In the genomic region with DNA sequence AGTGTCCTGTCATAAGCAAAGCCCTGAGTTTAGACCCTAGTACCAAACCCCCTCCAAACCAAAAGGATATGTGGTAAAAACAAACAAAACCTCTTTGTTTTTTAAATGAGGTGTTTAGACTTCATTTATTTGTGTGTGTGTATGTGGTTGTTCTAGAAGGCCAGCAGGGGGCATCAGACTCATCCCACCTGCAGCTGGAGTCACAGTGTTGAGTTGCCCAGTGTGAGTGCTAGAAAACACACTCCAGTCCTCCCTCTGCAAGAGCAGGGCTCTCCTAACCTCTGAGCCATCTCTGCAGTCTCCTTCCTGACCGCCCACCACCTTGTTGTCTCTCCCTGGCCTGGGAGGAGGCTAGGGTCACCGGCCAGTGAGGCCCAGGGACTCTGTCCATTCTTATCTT, we compare ENCODE assay signal across 8 mouse cellular contexts. TPM values are rescaled to one million over a fixed set of nuclear protein-coding genes. Genes with fewer than 3 reads are reported as not detected.
DNase-seq lines count a peak whose midpoint lies in the region; ATAC-seq lines count a peak whose summit lies in the region.

No protein-coding gene starts in this region.

- peaks cover 10% of the 10 kb centered on the region for H3K27me3 ChIP-seq in forebrain, embryonic 10.5 days (ENCODE audit: poor library complexity, severe bottlenecking)
- H3K27me3 ChIP-seq in forebrain, embryonic 12.5 days = peaks cover 9% of the 10 kb centered on the region

- peaks cover 50% of the 10 kb centered on the region for H3K36me3 ChIP-seq in forebrain, embryonic 10.5 days (replicated peaks)
- H3K36me3 ChIP-seq in forebrain, embryonic 12.5 days (replicated peaks) = peaks cover 42% of the 10 kb centered on the region

- no peaks in the 10 kb centered on the region for H3K4me1 ChIP-seq in forebrain, embryonic 10.5 days
- no peaks in the 10 kb centered on the region for H3K4me1 ChIP-seq in forebrain, embryonic 12.5 days

- no peak overlapping the region for H3K4me3 ChIP-seq in forebrain, embryonic 10.5 days
- no peak overlapping the region for H3K4me3 ChIP-seq in forebrain, embryonic 12.5 days (replicated peaks)

- WGBS in forebrain, embryonic 10.5 days = 77% methylated on average over 2 of the region's 2 CpGs
- WGBS in forebrain, embryonic 12.5 days = 73% methylated on average over 2 of the region's 2 CpGs

- H3K27ac ChIP-seq in forebrain, embryonic 10.5 days = no peak overlapping the region
- H3K27ac ChIP-seq in forebrain, embryonic 12.5 days = no peak overlapping the region

- H3K9me3 ChIP-seq in forebrain, embryonic 10.5 days = no peaks in the 10 kb centered on the region
- H3K9me3 ChIP-seq in forebrain, embryonic 12.5 days = no peaks in the 10 kb centered on the region

- intact Hi-C loops in heart, postnatal 25 days (cut with DNase I) = loop anchor here (1.0 kb wide), 1 partner anchor 50 kb away; no protein-coding TSS in a partner anchor

- peak; percentile 23 for DNase-seq in forebrain, embryonic 10.5 days (ENCODE audit: extremely low spot score, low spot score)
- peak; percentile 71 for DNase-seq in 416B (ENCODE audit: low read depth)
- peak; percentile 57 for DNase-seq in lung, postnatal 36 days
- DNase-seq in cerebellum, adult 11-12 months = no peak
- DNase-seq in heart, postnatal 25 days (ENCODE audit: low spot score) = no peak
- DNase-seq in right cerebral cortex, postnatal 10 days (ENCODE audit: low spot score in 2 of 2) = no peak

- H3K9ac ChIP-seq in forebrain, embryonic 12.5 days = no peak overlapping the region

- no peak overlapping the region for H3K4me2 ChIP-seq in forebrain, embryonic 12.5 days

- ATAC-seq in forebrain, embryonic 12.5 days (ENCODE audit: low FRiP score) = no peak
- peak; percentile 72 for ATAC-seq in common myeloid progenitor, adult 5-6 weeks (replicated peaks; ENCODE audit: low read depth, poor library complexity, severe bottlenecking)

RNA-seq across cellular contexts. Expression of gene Kcnh3, which starts 9.7 kb away (rescaled TPM):
- polyA plus RNA-seq in forebrain, embryonic 10.5 days (2016; fragmentation: Nextera tagmentation; extraction: Ambion mirVana) = 0.17 TPM in 1 of 2 replicates, not detected in the other
- polyA plus RNA-seq in forebrain, embryonic 12.5 days (2016; fragmentation: Nextera tagmentation; extraction: Ambion mirVana) = 0.60 and 0.83 TPM in 2 replicates
- 0.05 TPM in 1 of 2 replicates, not detected in the other for total RNA-seq in common myeloid progenitor, adult 5-6 weeks (2017)
- under 1 TPM; 0.06 to 0.18 TPM for total RNA-seq in heart, postnatal 25 days (2021)

RNA-seq across cellular contexts. Expression of gene Mcrs1, which starts 36.8 kb away (rescaled TPM):
- polyA plus RNA-seq in forebrain, embryonic 10.5 days (2016; fragmentation: Nextera tagmentation; extraction: Ambion mirVana) = 192 and 203 TPM in 2 replicates
- 185 and 188 TPM in 2 replicates for polyA plus RNA-seq in forebrain, embryonic 12.5 days (2016; fragmentation: Nextera tagmentation; extraction: Ambion mirVana)
- total RNA-seq in common myeloid progenitor, adult 5-6 weeks (2017) = 57.8 and 61.0 TPM in 2 replicates
- total RNA-seq in heart, postnatal 25 days (2021) = 10 to 100 TPM; 47.4 to 50.9 TPM

Comparison
In these comparisons a context has a peak if more than half of its experiments do, and no peak if none do; other contexts are left out.
1. DNase-seq: peak in forebrain, embryonic 10.5 days (single experiment), 416B (single experiment) and lung, postnatal 36 days (single experiment); none in cerebellum, adult 11-12 months (single experiment), heart, postnatal 25 days (single experiment) and right cerebral cortex, postnatal 10 days (0 of 2).